Mouse (Mus musculus) v-Abl transformed pro-B cells (cell line): ENCODE measurements around the gene Gins1.
"Not testable (repeated sequence)": the region's sequence is repeated elsewhere in the genome, so short reads cannot be mapped to it uniquely, and the experiment has no call there.

ENCODE experiments used
- in situ Hi-C, 2 experiments: fragments of 400-800 bp; cut with MboI; formaldehyde crosslinking; loops; one replicate each; pipeline ENCODE4 v1.15.1; 2025; ENCODE audit not compliant: unreplicated experiment in 2 of 2

Gins1 gene

GRCm38 (mm10) chr2:150904272-150904935 lies 796 bp upstream of the Gins1 start, which contains the start of gene Abhd12:
Gene Abhd12, minus strand, starts transcription at chr2:150904741.
- in situ Hi-C loops: loop anchor here (10.0 to 25.0 kb wide), 2 partner anchors 230 to 1083 kb away; partner anchors contain the start of genes Fam110a (in 1 of the 2) and Slc52a3 (in 1 of the 2)

GRCm38 (mm10) chr2:150908881-150909280 lies 3.7 kb downstream of the Gins1 start:
- in situ Hi-C loops: loop anchor here (5.0 to 25.0 kb wide), 5 partner anchors 77 to 1078 kb away; partner anchors contain the start of genes Fam110a (in 1 of the 2) and Slc52a3 (in 1 of the 2)

- in situ Hi-C loops: loop anchor here (5.0 to 25.0 kb wide), 7 partner anchors 77 to 1078 kb away; partner anchors contain the start of genes Cst7 (in 1 of the 2), Fam110a (in 1 of the 2) and Slc52a3 (in 1 of the 2)
Observed at GRCm38 (mm10) chr2:150909429-150910039, 4.3 kb downstream of the Gins1 start.

- in situ Hi-C loops: loop anchor here (10.0 to 25.0 kb wide), 3 partner anchors 336 to 1077 kb away; partner anchors contain the start of genes Cst7 (in 1 of the 2), Fam110a (in 1 of the 2) and Slc52a3 (in 1 of the 2)
Observed at GRCm38 (mm10) chr2:150910295-150910881, 5.2 kb downstream of the Gins1 start.

- in situ Hi-C loops: loop anchor here (10.0 to 25.0 kb wide), 3 partner anchors 340 to 1072 kb away; partner anchors contain the start of genes Cst7 (in 1 of the 2), Fam110a (in 1 of the 2) and Slc52a3 (in 1 of the 2)
Observed at GRCm38 (mm10) chr2:150914781-150915515, 9.7 kb downstream of the Gins1 start.

GRCm38 (mm10) chr2:150915786-150916185 lies 10.6 kb downstream of the Gins1 start:
- in situ Hi-C loops: loop anchor here (10.0 to 25.0 kb wide), 3 partner anchors 341 to 1072 kb away; partner anchors contain the start of genes Cst7 (in 1 of the 2), Fam110a (in 1 of the 2) and Slc52a3 (in 1 of the 2)

GRCm38 (mm10) chr2:150918720-150919119 lies 13.5 kb downstream of the Gins1 start:
- in situ Hi-C loops: loop anchor here (10.0 to 25.0 kb wide), 3 partner anchors 344 to 1069 kb away; partner anchors contain the start of genes Cst7 (in 1 of the 2), Fam110a (in 1 of the 2) and Slc52a3 (in 1 of the 2)

- in situ Hi-C loops: loop anchor here in 1 of 2 experiments (25.0 kb wide), 1 partner anchor 1067 kb away; the partner anchor contains the start of genes Fam110a and Slc52a3
Observed at GRCm38 (mm10) chr2:150920543-150920942, 15.3 kb downstream of the Gins1 start.

- in situ Hi-C loops: loop anchor here in 1 of 2 experiments (25.0 kb wide), 1 partner anchor 1066 kb away; the partner anchor contains the start of genes Fam110a and Slc52a3
Observed at GRCm38 (mm10) chr2:150921697-150922096, 16.5 kb downstream of the Gins1 start.

- in situ Hi-C loops: loop anchor here in 1 of 2 experiments (25.0 kb wide), 1 partner anchor 1065 kb away; the partner anchor contains the start of genes Fam110a and Slc52a3
Observed at GRCm38 (mm10) chr2:150922165-150922564, 17.0 kb downstream of the Gins1 start.

- in situ Hi-C loops: loop anchor here in 1 of 2 experiments (25.0 kb wide), 1 partner anchor 1064 kb away; the partner anchor contains the start of genes Fam110a and Slc52a3
Observed at GRCm38 (mm10) chr2:150923026-150923425, 17.8 kb downstream of the Gins1 start.

GRCm38 (mm10) chr2:150923505-150923904 lies 18.3 kb downstream of the Gins1 start:
- in situ Hi-C loops: loop anchor here in 1 of 2 experiments (25.0 kb wide), 1 partner anchor 1064 kb away; the partner anchor contains the start of genes Fam110a and Slc52a3

GRCm38 (mm10) chr2:150927038-150927720 lies 22.0 kb downstream of the Gins1 start:
- in situ Hi-C loops: no loop called here

- in situ Hi-C loops: no loop called here
Observed at GRCm38 (mm10) chr2:150929156-150929555, 24.0 kb downstream of the Gins1 start.

GRCm38 (mm10) chr2:150930806-150931205 lies 25.6 kb downstream of the Gins1 start:
- in situ Hi-C loops: no loop called here

- in situ Hi-C loops: no loop called here
Observed at GRCm38 (mm10) chr2:150933482-150933881, 28.3 kb downstream of the Gins1 start.

- in situ Hi-C loops: no loop called here
Observed at GRCm38 (mm10) chr2:150934659-150935058, 29.5 kb downstream of the Gins1 start.

GRCm38 (mm10) chr2:150944017-150944416 lies 38.8 kb downstream of the Gins1 start:
- in situ Hi-C loops: no loop called here

GRCm38 (mm10) chr2:150947341-150947740 lies 42.1 kb downstream of the Gins1 start:
- in situ Hi-C loops: not testable (repeated sequence)
